Mouse (Mus musculus) liver, embryonic 14.5 days (tissue): Measurements from ENCODE around the gene Cnr2. TPM values are rescaled to one million over a fixed set of nuclear protein-coding genes. Genes with fewer than 3 reads are reported as not detected.

Source experiments
- ATAC-seq: fragments of 200-750 bp; cut with Nextera tagmentation; 2 replicates; pipeline ENCODE4 v1.8.0; 2017; ENCODE audit warnings: moderate number of reproducible peaks, mild to moderate bottlenecking, moderate library complexity; ENCODE audit not compliant: insufficient read depth
- DNase-seq, 3 experiments: peaks; one replicate each; pipeline ENCODE4 v3.0.0-alpha.2; 2012 to 2013; ENCODE audit warnings: low read depth in 3 of 3, low spot score in 3 of 3
- H3K27ac ChIP-seq: fragments of 300-500 bp; sonication (generic); 2 replicates; pipeline ENCODE4 v1.5.1; 2014; ENCODE audit warnings: moderate library complexity, mild to moderate bottlenecking, control low read depth, inconsistent platforms
- H3K27me3 ChIP-seq: fragments of 300-500 bp; sonication (generic); 2 replicates; pipeline ENCODE4 v1.6.1; 2014; ENCODE audit warnings: mild to moderate bottlenecking, low read length, moderate library complexity; ENCODE audit not compliant: control insufficient read depth, insufficient read depth
- H3K36me3 ChIP-seq: fragments of 300-500 bp; sonication (generic); replicated peaks from 2 replicates; pipeline ENCODE4 v1.6.1; 2014; ENCODE audit warnings: low read depth; ENCODE audit not compliant: control insufficient read depth, insufficient read depth
- H3K4me1 ChIP-seq, 2 experiments: fragments of 200-500 bp in 1 of 2; fragments of 300-500 bp in 1 of 2; sonication (generic) in 1 of 2; replicated peaks; 2 replicates each; pipeline ENCODE4 v1.6.1; 2012 to 2014; ENCODE audit warnings: antibody characterized with exemption in 1 of 2, inconsistent platforms in 1 of 2, low read length in 1 of 2; ENCODE audit not compliant: control insufficient read depth in 2 of 2, insufficient read depth in 2 of 2
- H3K4me2 ChIP-seq: fragments of 300-500 bp; sonication (generic); 2 replicates; pipeline ENCODE4 v1.6.1; 2014; ENCODE audit warnings: low read depth, mild to moderate bottlenecking, control low read depth, moderate library complexity
- H3K4me3 ChIP-seq, 2 experiments: fragments of 200-500 bp in 1 of 2; fragments of 300-500 bp in 1 of 2; sonication (generic) in 1 of 2; 2 replicates each; pipeline ENCODE4 v1.5.1; 2012 to 2014; ENCODE audit warnings: low read depth in 2 of 2, low read length in 2 of 2, mild to moderate bottlenecking in 2 of 2, control low read depth in 1 of 2, inconsistent platforms in 1 of 2, moderate library complexity in 1 of 2; ENCODE audit not compliant: insufficient read depth in 1 of 2
- H3K9ac ChIP-seq: fragments of 300-500 bp; sonication (generic); replicated peaks from 2 replicates; pipeline ENCODE4 v1.6.1; 2014; ENCODE audit warnings: mild to moderate bottlenecking, control low read depth, moderate library complexity
- H3K9me3 ChIP-seq: fragments of 300-500 bp; sonication (generic); 2 replicates; pipeline ENCODE4 v1.6.1; 2016; ENCODE audit warnings: low read length, mixed read lengths; ENCODE audit not compliant: control insufficient read depth
- CTCF ChIP-seq: IDR thresholded peaks from 2 replicates; pipeline ENCODE4 v1.5.1; 2016; ENCODE audit warnings: antibody characterized with exemption, low read depth, control low read depth
- EP300 ChIP-seq: IDR thresholded peaks from 2 replicates; pipeline ENCODE4 v1.6.1; 2016; ENCODE audit warnings: antibody characterized with exemption, low read depth
- WGBS: fragments of 180-500 bp; shearing (Covaris S2); extraction: QIAGEN DNeasy Blood & Tissue Kit; methylation state at CpG from one replicate; pipeline ENCODE4 v1.1.7; 2014; ENCODE audit not compliant: insufficient replicate concordance; 5-methylcytosine and 5-hydroxymethylcytosine counted together
- polyA plus RNA-seq, 2 experiments: library from polyadenylated mRNA; depleted of rRNA in 1 of 2; stranded (reverse) in 1 of 2; unstranded in 1 of 2; fragments of >200 nt; fragmentation: Nextera tagmentation in 1 of 2; extraction: Ambion mirVana in 1 of 2; gene quantifications; 2 replicates each; pipeline versions ENCODE4 v1.2.1 to v1.2.3; 2012 to 2014

The Cnr2 gene
- polyA plus RNA-seq (2012; rRNA removed), result 1.6 and 2.1 TPM in 2 replicates
- polyA plus RNA-seq (2014; fragmentation: Nextera tagmentation; extraction: Ambion mirVana), result 2.3 and 2.5 TPM in 2 replicates

- H3K4me2 ChIP-seq, result peak within 1 kb of the TSS; percentile 58
These were observed at the start of gene Cnr2 for GRCm38 (mm10) chr4:135895071-135895571. Gene Cnr2, plus strand, starts transcription at chr4:135895394.

DNA sequence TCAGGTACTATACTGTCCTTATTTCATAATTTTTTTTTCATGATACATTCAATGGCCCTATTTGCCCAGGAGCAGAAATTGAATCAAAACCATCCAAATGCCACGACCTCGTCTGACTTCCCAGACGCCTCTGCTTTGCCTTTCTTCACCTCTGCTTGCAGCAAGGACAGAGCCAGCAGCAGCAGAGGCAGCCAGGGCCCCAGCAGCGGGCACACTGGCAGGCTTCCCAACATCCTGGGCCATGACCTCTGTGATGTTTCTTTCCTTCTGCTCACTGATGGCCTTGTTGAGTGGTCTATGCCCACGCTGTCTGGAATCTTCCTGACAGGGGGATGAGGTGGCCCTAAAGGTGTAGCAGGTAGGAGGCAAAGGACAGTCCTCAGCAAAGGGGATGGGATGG is 47.6 kb upstream of the Cnr2 start:
- no peaks in the 10 kb centered on the region for H3K27me3 ChIP-seq
- ATAC-seq, result no peak
- no peak overlapping the region for H3K9ac ChIP-seq
- peaks cover 27% of the 10 kb centered on the region in 2 experiments for H3K4me1 ChIP-seq
- H3K9me3 ChIP-seq, result no peaks in the 10 kb centered on the region
- H3K4me3 ChIP-seq, result no peak overlapping the region
- TF ChIP-seq CTCF, result no peak
- TF ChIP-seq EP300, result no peak
- 68% methylated on average over 5 of the region's 5 CpGs for WGBS
- no peak overlapping the region for H3K4me2 ChIP-seq
- H3K27ac ChIP-seq, result no peak overlapping the region
- no peak for DNase-seq
- no peaks in the 10 kb centered on the region for H3K36me3 ChIP-seq

More at GRCm38 (mm10) chr4:135895071-135895571, at the start of gene Cnr2:
- ATAC-seq (no peak), DNase-seq (no peak)
- H3K27ac ChIP-seq, result peak within 1 kb of the TSS; percentile 26
- H3K36me3 ChIP-seq, result no peaks in the 10 kb centered on the region
- TF ChIP-seq EP300 (no peak), CTCF (no peak)
- no peaks in the 10 kb centered on the region for H3K9me3 ChIP-seq
- peaks cover 10 to 48% of the 10 kb centered on the region in 2 experiments for H3K4me1 ChIP-seq
- peak within 1 kb of the TSS; percentile 47 for H3K9ac ChIP-seq
- H3K27me3 ChIP-seq, result no peaks in the 10 kb centered on the region
- 16% methylated on average over 8 of the region's 8 CpGs for WGBS
- H3K4me3 ChIP-seq, result peak within 1 kb of the TSS; percentile 36 to 38

- no peaks in the 10 kb centered on the region for H3K9me3 ChIP-seq
- H3K4me2 ChIP-seq, result peak overlapping the region; percentile 62
- no peak for DNase-seq
- peak overlapping the region; percentile 44 for H3K9ac ChIP-seq
- TF ChIP-seq CTCF, result no peak
- no peak for TF ChIP-seq EP300
- peaks cover 50 to 54% of the 10 kb centered on the region in 2 experiments for H3K4me1 ChIP-seq
- no peaks in the 10 kb centered on the region for H3K27me3 ChIP-seq
- no peak overlapping the region for H3K4me3 ChIP-seq
- no peaks in the 10 kb centered on the region for H3K36me3 ChIP-seq
- WGBS, result 52% methylated on average over 13 of the region's 13 CpGs
- no peak for ATAC-seq
- peak overlapping the region; percentile 94 for H3K27ac ChIP-seq
These were observed 44.6 kb upstream of the Cnr2 start for GRCm38 (mm10) chr4:135850411-135851095.

GRCm38 (mm10) chr4:135851942-135852341 is 43.3 kb upstream of the Cnr2 start:
- Histone ChIP-seq H3K4me2 (peak overlapping the region; percentile 62), H3K4me1 (peaks cover 50 to 54% of the 10 kb centered on the region in 2 experiments), H3K36me3 (no peaks in the 10 kb centered on the region), H3K9me3 (no peaks in the 10 kb centered on the region), H3K27me3 (no peaks in the 10 kb centered on the region), H3K4me3 (peak overlapping the region in 1 of 2 experiments; percentile 7; a peak in 1 of 4 replicates), H3K9ac (peak overlapping the region; percentile 44), H3K27ac (peak overlapping the region; percentile 94)
- 29% methylated on average over 9 of the region's 9 CpGs for WGBS
- ATAC-seq (peak; percentile 67), DNase-seq (peak in 1 of 3 experiments; percentile 81)
- peak; percentile 76 for TF ChIP-seq EP300
- TF ChIP-seq CTCF, result no peak

DNA sequence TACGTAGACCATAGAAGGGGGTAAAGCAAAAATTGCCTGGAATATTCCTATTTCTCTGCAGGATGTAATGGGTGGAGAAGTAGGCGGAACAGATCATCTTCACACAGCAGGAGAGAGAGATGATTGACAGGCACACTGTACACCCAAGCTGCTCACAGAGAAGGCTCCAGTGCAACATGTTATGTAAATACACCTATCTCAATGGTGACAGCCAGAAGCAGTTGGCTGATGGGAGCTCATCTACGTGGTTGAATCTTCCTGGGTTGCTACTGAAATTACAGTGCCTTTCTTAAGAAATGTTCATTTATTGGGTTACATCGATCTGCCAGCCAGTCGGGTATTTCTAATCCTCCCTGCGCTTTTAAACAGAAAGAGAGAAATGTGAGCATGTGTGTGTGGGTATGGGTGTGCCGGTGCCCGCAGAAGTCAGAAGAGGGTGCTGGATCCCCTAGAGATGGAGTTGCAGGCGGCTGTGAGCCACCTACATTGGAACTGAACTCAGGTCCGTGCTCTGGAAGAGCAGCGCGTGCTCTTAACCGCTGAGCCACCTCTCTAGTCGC is 41.1 kb upstream of the Cnr2 start:
- Histone ChIP-seq H3K4me1 (peaks cover 54 to 63% of the 10 kb centered on the region in 2 experiments), H3K4me3 (no peak overlapping the region), H3K9me3 (no peaks in the 10 kb centered on the region), H3K4me2 (peak overlapping the region; percentile 95), H3K27ac (peak overlapping the region; percentile 94), H3K27me3 (no peaks in the 10 kb centered on the region), H3K36me3 (peaks cover 1% of the 10 kb centered on the region), H3K9ac (peak overlapping the region; percentile 9)
- ATAC-seq (no peak), DNase-seq (no peak)
- TF ChIP-seq CTCF (no peak), EP300 (no peak)
- WGBS, result 84% methylated on average over 14 of the region's 14 CpGs
